Mouse (Mus musculus) gastrocnemius, postnatal 4 days (tissue): ENCODE results near the gene Opn3. TPM values are rescaled to one million over a fixed set of nuclear protein-coding genes. Genes with fewer than 3 reads are reported as not detected.

Experiments
- total RNA-seq, 2 experiments: library from RNA; stranded (reverse); gene quantifications; 2 replicates each; pipeline ENCODE4 v1.2.3; 2021

The Opn3 gene
- total RNA-seq, 2 experiments from 2014 or later, result 5.4 to 7.5 TPM

Other genes starting within 250 kb of the Opn3 start
- under 1 TPM; 0.36 to 0.59 TPM for gene Rgs7, start 200.3 kb downstream of the Opn3 start, total RNA-seq
- gene Kmo, start 72.4 kb downstream of the Opn3 start, total RNA-seq, result under 1 TPM; 0.31 to 0.34 TPM
- 100 to 1,000 TPM; 176 to 187 TPM for gene Fh1, start 67.1 kb downstream of the Opn3 start, total RNA-seq
- gene Chml, start 125 bp upstream of the Opn3 start, total RNA-seq, result 1 to 10 TPM; 6.7 to 7.3 TPM
- not detected for gene Wdr64, start 5.8 kb upstream of the Opn3 start, total RNA-seq
- gene Exo1, start 187.8 kb upstream of the Opn3 start, total RNA-seq, result 10 to 100 TPM in 1 of 2 experiments, 1 to 10 TPM in 1; 7.6 to 10.6 TPM
- not detected for gene Gm38100, start 227.6 kb upstream of the Opn3 start, total RNA-seq